Mouse (Mus musculus) embryo, embryonic 10.5 days (tissue): ENCODE results near the gene Ghrhr.

Experiments
- DNase-seq: peaks from one replicate; pipeline ENCODE4 v3.0.0-alpha.2; 2015; ENCODE audit warnings: low spot score

Gene Ghrhr

DNA sequence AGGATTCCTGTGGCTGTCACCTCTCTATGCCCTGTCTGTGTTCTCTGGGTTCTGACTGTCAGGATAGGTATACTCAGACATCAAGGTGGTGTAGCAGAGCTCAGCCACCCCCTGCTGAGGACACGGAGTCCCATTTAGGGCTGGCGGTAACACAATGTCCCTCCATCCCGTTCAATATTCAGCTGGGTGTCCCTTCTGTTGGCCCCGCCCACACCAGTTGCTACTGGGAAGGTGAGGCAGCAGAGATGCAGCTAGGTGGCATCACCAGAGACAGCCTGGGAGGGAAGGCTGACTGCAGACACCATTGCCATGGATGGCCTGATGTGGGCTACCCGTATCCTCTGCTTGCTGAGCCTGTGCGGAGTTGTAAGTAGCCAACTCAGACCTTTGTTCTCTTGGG is at the start of gene Ghrhr:
Gene Ghrhr (plus strand): TSS at position 220 of the 400 bp plus-strand sequence.
- DNase-seq, result no peak

DNA sequence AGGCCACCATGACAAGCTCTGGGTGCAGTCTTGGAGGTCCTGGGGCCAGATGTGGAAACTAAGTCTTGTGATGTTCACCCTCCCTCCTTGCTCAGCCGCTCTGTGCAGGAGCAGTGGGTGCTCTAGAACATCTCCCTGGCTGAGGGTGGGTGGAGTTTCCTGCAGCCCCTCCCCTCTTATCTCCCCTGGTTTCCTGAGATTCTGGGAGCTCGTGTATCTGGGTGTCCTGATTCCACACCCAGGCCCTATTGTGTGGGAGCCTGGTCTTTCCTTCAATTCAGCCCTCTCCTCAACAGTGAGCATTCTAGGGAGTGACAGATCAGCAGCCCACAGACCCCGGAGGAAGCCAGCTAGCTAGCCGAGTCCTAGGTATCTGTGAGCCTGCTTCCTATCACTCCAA is 49.8 kb upstream of the Ghrhr start:
- no peak for DNase-seq

DNA sequence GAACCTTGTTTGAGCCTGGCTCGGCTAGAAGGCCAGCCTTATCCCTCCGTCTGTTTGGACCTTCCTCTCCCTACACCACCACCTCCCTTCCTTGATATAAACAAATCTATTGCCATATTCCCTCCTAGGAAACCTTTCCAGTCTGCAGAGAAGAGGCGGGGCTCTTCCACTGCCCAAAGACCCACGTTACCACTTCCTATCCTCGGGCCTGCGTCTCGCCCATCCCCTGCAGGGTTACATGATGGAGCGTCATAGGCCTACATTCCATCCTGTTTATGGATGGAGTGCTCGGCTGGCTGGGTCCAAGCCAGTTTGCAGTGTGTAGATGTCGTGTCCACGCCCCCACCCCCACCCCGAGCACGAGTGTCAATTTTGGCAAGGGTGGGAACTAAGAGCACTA is 48.8 kb upstream of the Ghrhr start:
- DNase-seq, result no peak

DNA sequence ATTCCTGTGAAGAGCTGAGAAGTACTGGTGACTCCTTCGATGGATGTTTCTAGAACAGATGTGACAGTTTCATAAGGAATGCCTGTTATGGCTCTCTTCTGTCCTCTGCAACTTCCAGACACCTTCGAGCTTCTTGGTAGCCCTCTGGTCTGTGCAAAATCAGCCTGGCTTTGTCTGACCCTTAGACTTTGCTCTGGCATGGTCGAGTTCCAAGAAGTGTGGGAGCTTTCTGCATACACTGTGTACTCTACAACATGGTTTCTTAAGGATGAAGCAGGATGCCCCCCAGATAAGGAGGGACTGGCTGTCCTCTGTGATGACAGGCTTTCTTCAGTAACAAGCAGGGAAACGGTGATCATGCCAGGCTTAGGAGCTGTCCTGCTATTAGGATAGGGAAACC is 47.9 kb upstream of the Ghrhr start:
- no peak for DNase-seq

DNA sequence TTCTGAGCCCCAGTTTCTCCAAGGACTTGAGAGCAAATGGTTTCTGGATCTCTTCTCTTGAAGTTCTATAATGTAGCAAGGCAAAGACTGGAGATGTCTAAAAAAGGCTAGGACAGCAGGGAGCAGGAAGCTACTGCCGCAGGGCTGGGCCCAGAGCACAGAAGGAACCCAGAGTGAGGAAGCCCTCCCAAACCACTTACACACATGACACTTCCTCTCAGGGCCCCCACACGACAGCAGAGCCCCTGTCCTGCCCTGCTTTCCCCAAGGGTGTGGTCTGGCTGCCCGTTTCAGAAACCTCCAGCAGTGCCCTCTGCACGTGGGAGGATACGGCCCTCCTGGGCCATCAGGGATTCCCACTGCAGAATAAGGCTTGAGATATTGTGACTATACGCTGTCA is 44.8 kb upstream of the Ghrhr start:
- no peak for DNase-seq

DNA sequence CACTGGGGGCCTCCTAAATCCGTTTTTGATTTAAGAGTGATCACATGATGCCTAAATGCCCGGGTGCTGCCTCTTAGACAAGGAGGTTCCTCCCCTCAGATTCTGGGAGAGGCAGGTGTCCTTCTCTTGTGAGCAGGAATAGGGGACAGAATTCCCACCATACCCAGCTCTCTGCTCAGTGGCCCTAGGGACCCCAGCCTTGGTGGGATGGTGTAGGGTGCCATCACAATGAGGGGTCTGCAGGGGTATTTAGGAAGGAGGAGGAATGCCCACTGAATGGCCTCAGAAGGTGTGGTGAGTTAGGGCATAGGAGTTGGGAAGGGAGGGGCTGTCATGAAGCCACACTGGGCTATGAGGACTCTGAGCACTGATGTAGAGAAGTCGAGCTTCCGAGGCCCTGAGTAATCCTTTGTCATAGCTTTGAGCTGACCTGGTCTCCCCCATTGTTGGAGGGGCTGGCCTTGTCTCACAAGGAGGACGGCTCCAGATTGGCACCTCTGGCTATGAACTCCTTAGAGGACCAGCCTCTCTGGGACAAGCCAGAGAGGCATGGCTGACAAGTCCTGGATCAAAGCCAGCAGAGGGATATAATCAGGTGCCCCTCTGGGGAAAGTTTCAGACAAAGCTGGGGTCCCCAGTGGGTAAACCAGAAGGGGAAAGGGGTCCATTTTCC is 43.9 kb upstream of the Ghrhr start:
- no peak for DNase-seq

DNA sequence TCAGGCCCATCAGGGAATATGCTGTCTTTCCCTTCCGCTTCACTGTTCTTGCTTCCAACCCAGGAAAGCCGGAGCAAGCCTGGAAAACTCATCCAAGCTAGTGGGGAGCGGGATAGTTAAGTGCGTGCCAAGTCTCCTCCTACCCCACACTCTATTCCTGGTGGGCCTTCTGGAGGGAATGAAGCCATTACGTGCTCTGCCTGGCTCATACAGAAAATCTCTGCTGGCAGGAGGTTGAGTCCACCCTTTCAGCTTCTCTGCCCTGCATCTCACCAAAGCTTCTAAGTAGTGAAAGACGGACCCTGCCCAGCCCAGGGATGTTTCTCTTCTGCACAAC is 43.4 kb upstream of the Ghrhr start:
- no peak for DNase-seq

DNA sequence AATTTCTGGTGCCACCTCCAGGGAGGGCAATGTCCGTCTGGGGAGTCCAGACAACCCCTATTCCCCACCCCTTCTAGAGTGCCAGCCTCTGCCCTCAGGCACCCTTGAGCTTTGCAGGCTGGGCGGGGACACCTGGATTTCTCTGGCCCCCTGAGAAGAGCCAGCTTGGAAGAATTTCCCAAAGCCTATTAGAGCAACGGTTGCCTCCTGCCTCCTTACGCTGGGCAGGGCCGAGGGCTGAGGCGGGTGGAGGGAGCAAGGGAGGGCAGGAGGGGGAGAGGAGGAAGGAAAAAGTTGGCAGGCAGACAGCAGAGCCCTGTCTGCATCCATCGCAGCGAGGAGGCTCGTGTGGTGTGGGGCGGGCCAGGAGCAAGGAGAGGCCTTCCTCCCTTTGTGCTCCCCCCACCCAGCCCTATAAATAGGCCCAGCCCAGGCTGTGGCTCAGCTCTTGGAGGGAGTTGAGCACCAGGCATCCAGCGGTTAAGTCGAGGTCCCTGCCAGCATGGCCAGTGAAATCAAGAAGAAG is 40.0 kb upstream of the Ghrhr start, which contains the start of gene Aqp1:
Gene Aqp1 (plus strand): TSS at position 444 of the 526 bp plus-strand sequence.
- no peak for DNase-seq

DNA sequence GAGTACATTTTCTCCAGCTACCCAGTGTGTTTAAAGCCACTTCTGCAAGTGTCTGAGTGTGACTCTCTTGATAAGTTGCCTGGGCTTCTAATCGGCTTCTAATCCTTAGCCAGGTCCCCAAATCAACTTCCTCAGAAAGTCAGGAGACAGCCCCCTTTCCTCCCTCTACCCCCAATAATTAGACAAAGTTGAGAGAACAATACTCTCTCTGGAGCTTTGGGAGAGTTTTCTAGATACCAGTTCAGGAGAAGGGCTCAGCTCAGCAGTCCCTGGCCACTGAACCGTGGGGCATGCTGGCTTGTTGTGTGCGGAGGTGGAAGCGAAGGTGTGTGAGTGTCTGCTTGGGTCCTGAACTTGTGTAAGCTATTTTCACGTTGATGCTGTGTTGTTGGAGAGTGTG is 38.9 kb upstream of the Ghrhr start:
- DNase-seq, result no peak

DNA sequence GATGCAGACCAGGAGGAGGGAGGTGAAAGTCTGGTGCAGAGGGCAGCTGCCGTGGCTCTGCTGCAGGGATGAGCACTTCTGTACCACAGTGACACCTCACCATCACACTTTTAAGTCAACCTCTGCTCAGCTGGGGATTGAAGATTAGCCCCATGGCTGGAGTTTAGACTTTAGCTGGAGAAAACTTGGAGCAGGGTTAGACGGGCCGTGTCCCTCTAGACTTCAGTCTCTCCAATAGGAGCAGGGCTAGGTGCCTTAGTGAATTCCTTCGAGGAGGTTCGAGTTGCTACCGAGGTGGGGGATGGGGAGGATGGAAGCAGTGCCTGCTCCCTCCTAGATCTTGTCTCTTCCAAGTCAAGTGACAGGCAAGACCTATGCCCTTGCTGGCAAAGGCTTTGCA is 38.0 kb upstream of the Ghrhr start:
- no peak for DNase-seq

DNA sequence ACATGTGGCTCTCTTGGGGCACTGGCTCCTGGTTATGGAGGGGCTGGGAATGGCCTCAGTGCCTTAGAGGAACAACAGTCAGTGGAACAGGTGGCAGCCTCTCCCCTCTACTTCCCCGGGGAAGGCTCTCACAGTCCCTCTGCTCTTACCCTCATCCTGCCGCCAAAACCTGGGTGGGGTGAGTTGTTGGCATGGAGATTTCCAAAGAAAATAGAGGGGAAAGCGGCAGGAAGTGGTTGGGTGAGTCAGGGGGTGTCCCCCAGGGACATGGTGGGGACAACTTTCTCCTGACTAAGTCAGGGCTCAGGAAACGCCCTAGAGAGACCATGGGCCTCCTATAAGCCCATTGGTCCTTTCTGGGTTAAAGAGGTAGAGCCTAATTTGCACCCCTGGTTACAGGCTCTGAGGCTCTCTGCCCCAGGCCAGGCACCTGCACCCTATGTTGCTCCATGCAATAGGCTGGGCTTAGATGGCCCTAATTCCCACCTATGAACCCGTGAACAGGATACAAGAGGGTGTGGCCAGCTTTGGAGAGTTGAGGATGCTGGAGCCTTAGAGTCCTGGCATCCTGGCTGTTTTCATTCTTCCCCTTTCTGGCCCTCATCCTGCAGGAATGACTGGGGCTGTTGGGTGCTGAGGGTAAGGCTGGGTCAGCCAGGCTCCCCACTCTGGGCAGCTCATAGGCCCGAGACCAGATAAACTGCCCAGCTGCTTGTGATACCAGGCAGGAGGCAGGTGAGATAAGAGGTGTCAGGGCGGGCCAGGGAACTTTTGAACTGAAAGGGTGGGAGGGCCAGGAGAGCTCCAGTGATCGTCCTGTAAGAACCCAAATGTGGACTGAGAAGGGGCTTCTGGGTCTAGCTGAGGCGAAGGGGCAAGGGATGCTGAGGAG is 36.9 kb upstream of the Ghrhr start:
- DNase-seq, result no peak

DNA sequence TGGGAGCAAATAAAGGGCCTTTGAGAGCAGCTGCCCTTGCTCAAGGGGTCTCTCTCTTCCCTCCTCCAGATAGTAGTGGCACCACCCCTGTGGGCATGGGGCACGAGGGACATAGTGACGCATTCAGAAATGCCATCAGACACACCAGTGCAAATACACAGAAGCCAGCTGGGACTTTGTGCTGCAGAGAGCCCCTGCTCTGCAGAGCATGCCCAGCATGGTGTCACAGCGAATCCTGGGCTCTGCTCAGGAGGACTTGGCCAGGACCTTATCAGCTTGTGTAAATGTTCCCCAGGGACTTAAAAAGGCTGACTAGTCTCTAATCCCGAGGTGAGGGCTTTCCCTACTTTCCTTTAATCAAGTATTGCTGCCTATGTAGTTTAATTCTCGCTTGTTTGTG is 34.4 kb upstream of the Ghrhr start:
- no peak for DNase-seq

DNA sequence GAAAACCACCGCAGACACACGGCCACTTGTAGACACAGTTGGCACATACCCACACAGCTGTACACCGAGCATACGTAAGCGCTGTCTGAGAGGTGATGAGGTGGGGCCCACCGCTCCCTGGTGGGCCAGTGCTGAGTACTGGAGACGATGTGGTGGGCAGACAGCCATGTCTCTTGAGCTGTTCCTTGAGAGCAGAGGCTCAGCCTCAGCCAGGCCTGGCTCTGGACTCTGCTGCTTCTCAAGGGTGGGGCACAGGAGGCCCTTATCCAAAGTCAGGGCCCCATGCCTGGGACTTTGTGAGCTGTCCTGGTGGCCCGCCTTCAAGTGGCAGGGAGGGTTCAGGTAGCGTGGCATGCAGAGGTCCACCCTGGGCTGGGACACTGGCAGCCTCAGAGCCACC is 33.8 kb upstream of the Ghrhr start:
- no peak for DNase-seq

DNA sequence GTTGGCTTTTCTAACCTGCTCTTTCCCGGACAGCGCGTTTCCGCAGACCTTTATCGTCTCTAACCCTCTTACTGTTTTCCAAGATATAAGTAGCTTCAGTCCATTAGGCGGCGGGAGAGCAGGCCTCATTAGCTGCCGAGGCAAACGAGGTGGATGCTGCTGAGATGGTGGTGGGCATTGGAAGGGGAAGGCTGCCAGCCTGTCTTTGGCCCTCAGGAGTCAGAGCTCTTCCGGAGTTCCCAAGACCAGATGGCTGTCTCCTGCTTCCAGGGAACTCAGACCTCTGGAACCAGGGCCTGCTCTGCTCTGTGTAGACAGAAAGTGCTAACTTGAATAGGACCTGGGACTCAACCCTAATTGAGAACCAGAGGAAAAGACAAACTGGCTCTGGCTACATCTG is 32.6 kb upstream of the Ghrhr start:
- DNase-seq, result no peak

DNA sequence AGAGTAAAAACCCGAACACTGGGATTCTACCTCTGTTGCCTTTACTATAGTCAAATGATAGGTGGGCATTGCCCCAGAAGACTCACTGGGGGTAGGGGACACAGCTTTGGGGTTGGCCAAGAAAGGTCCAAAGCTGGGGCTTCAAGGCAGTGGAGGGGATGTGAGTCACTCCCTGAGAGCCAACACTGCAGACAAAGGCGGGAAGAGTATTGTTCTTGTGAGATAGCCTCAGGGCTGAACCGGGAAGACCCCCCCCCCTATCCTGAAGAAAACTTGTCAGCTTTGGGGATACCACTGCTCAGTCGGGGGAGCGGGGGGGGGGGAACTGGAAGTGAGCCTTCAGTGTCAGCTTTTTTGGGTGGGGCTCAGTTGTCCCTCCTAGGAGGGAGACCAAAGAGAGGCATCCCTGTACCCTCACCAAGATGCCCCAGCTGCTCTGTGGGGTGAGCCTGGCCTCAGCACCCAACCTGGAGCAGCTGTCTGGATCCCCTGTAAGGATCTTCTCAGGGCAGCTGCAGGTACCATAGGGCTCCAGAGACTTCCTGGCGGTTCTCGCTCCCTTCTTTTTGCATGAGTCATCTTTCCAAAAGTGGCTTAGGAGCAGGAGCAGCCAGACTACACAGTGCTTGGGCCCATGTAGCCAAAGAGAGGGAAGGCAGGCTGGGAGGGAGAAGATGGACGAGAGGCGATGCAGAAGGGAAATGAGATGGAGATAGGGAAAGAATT is 31.6 kb upstream of the Ghrhr start:
- DNase-seq, result no peak

DNA sequence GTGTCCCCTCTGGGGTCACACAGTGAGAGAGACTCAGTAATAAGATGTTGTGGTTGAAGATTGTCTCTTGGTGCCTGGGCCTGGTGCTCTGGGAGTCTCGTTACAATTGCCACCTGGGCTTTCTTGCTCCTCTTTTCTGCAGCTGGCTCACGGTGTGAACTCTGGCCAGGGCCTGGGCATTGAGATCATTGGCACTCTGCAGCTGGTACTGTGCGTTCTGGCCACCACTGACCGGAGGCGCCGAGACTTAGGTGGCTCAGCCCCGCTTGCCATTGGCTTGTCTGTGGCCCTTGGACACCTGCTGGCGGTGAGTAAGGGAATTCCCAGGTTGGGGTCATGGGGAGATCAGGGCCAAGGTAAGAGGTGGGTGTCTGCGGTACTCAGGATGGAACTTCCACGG is 30.8 kb upstream of the Ghrhr start:
- no peak for DNase-seq

DNA sequence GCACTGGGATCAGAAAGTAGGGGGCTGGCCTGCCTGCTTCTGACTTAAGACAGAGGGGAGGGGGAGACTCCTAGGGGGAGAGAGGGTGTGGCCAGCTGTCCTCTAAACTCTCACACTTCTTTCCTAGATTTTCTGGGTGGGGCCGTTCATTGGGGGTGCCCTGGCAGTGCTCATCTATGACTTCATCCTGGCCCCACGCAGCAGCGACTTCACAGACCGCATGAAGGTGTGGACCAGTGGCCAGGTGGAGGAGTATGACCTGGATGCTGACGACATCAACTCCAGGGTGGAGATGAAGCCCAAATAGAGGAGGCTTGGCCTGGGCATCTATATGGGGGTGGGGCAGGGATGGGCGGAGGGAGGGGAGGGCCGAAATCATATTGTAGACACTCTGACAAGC is 29.6 kb upstream of the Ghrhr start:
- DNase-seq, result no peak

DNA sequence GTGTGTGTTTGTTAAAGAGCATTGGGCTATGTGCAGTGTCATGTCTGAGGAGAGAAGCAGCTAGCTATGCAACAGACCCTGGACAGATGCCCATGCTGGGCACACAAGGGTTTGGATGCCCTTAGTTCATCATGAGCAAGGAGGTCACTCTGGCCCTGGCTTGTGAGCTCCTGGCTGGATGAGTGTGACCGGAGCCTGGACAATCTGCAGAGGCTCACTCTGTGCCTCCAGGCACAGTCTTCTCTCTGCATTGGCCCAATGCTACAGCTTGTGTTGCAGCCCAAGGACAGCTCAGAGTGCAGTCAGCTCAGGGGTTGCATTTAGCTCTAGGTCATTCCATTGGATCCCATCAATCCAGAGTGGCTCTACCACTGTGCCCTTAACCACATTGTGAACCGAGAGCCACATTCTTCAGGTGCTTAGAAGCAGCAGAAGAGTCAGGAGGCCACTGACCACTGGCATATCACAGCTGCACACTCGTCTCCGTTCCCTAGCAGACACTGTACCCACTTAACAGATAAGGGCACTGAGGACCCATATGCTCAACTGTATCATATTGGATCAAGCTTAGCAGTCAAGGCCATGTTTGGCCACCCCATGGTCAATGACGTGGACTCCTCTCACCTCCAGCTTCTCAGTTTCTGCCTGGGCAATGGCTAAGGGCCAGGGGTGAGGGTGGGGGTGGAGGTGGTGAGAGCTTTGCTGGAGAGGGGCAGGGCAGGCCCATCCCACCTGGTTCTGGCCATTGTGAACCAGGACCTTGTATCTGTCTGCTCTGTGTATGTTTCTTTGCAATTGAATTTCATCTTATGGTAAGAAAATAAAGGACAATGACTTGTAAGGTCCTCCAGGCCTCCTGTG is 28.2 kb upstream of the Ghrhr start:
- no peak for DNase-seq

DNA sequence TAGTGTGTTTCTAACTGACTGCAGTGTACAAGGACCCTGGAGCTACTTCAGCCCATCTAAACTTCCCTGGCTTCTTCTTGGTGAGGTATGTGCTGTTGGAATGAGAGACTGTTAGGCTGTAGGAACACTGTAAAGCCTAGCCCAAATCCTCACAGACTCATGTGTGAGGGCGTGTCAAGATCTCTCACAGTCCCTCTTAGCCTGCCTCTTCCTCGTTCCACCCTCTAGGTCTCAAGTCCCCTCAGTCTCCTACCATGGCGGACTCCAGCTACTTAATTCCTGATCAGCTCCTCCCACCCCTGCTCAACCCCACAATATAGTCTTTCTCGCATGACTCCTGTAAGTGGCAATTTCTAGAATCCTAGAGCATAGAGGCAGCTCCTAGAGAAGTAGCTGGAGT is 26.9 kb upstream of the Ghrhr start:
- no peak for DNase-seq

DNA sequence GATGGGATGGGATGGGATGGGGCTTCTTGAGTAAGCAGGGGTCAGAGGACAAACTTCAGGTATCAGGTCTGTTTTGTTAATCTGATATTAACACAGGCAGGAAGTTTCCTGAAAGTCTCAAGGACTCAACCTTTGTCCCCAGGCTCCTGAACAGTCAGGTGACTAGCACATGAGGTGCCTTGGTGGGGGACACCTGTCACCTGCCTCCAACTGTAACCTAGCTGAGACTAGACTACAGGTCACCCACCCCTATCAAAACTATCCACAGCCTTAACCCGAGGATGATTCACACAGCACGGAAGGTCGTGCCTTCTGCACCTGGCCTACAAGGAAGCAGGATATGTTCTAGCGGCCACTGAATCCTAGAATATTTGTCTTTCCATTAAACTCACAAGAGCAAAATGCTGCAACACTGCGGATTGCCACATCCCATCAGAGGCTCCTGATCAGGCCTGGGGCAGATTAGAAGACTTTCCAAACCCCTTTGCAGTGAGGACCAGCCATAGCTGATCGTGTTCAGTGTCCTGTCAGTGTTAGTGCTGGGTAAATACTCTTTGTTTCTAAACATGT is 25.6 kb upstream of the Ghrhr start:
- no peak for DNase-seq

DNA sequence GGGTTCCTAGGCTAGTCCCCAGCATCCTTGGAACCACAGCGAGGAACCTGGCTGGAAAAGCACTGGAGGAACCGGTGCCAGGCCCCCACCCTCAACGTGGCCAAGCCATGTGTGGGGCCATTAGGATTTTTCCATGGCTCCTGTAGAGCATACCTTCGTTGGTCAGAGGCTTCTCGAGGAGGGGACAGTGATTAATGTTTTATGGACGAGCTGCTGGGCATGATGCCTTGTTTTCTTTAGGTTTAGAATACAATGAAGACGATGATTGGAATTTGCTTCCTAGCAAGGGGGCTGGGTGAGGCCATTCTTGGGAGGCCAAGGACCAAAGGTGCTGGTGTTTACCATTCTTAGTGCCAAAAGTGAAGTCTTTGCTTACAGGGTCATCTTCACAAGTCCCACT is 24.4 kb upstream of the Ghrhr start:
- DNase-seq, result no peak
